In the genomic region with DNA sequence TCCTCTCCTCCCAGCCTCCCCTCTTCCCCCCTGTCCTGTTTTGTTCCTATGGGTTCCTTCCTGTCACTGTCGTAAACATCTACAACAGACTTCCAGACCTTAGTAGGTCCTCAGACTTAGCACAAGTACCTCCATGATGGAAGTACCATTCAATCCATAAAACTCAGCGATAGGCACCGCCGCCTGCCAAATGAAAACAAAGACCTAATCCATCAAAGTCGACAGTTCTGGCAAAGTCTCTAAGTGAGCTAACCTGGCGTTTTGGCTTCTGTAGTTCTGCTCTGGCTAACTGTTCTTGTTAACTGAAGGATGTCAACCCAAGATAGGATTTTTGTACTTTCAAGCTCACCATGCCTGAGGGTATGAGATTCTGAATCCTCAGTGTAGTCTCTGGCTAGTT, we compare ENCODE assay signal across 22 mouse cellular contexts.
A peak's percentile ranks its signal among the peaks of the same experiment; 100 is the strongest.
DNase-seq lines count a peak whose midpoint lies in the region; ATAC-seq and TF ChIP-seq lines count a peak whose summit lies in the region.
"Had no signal": no experiment of that assay in that cellular context is flagged by ENCODE, and none has a peak within 500 bp of the region (broad histone marks: within the 10 kb centered on the region; RNA-seq: fewer than 3 reads in every experiment).

No protein-coding gene starts in this region.

- 36% methylated on average over 6 of the region's 6 CpGs for WGBS in lung, embryonic 14.5 days

- peak; percentile 26 for DNase-seq in embryo, embryonic 10 days (ENCODE audit: low spot score)
- no peak for DNase-seq in embryo, embryonic 9.5 days (ENCODE audit: extremely low spot score)
- peak; percentile 48 for DNase-seq in lung, embryonic 14.5 days
- DNase-seq in lung, postnatal 4 days, result no peak
- DNase-seq in ovary, postnatal 14 days (ENCODE audit: low spot score), result peak; percentile 21
- DNase-seq in ovary, adult 18-20 months (ENCODE audit: low spot score), result no peak
- no peak for DNase-seq in heart, postnatal 36 days
- DNase-seq: cerebellum, adult 2 months; cerebellum, postnatal 25 days; gastrocnemius, postnatal 36 days; kidney, adult 18-20 months; kidney, postnatal 4 days; right cerebral cortex, postnatal 14 days; thymus, adult 2 months; thymus, postnatal 4 days had no signal

- H3K36me3 ChIP-seq in lung, embryonic 14.5 days (ENCODE audit: insufficient read depth), result no peaks in the 10 kb centered on the region
- H3K36me3 ChIP-seq: embryonic facial prominence, embryonic 10.5 days; heart, embryonic 10.5 days; limb, embryonic 13.5 days; liver, embryonic 12.5 days had no signal

- no peaks in the 10 kb centered on the region for H3K4me1 ChIP-seq in lung, embryonic 14.5 days (ENCODE audit: insufficient read depth)
- H3K4me1 ChIP-seq: embryonic facial prominence, embryonic 10.5 days; heart, embryonic 10.5 days; limb, embryonic 13.5 days; liver, embryonic 12.5 days had no signal

- no peak overlapping the region for H3K4me2 ChIP-seq in lung, embryonic 14.5 days
- H3K4me2 ChIP-seq: limb, embryonic 13.5 days; liver, embryonic 12.5 days had no signal

- no peak for TF ChIP-seq CTCF in lung, embryonic 14.5 days (IDR thresholded peaks at IDR 0.05; ENCODE audit: low read depth)

- intact Hi-C loops in heart, postnatal 36 days (cut with DNase I), result no loop called here

- H3K27me3 ChIP-seq in lung, embryonic 14.5 days (ENCODE audit: insufficient read depth, low read length), result no peaks in the 10 kb centered on the region
- H3K27me3 ChIP-seq: limb, embryonic 13.5 days; liver, embryonic 12.5 days had no signal

- ATAC-seq in lung, embryonic 14.5 days (ENCODE audit: insufficient read depth), result no peak
- ATAC-seq: CD4-positive, CD25-positive, alpha-beta regulatory T cell, adult 4 months; liver, embryonic 12.5 days; midbrain, embryonic 16.5 days had no signal

- H3K9ac ChIP-seq in lung, embryonic 14.5 days, result no peak overlapping the region
- H3K9ac ChIP-seq: limb, embryonic 13.5 days; liver, embryonic 12.5 days had no signal

- H3K27ac ChIP-seq in lung, embryonic 14.5 days (ENCODE audit: low read depth), result no peak overlapping the region
- H3K27ac ChIP-seq: embryonic facial prominence, embryonic 10.5 days; heart, embryonic 10.5 days; limb, embryonic 13.5 days; liver, embryonic 12.5 days; stomach, postnatal 0 days had no signal

- H3K9me3 ChIP-seq in lung, embryonic 14.5 days (ENCODE audit: low read depth, low read length), result no peaks in the 10 kb centered on the region
- H3K9me3 ChIP-seq: embryonic facial prominence, embryonic 10.5 days; heart, embryonic 10.5 days; limb, embryonic 13.5 days; liver, embryonic 12.5 days had no signal

- no peak overlapping the region for H3K4me3 ChIP-seq in lung, embryonic 14.5 days (ENCODE audit: low read depth, low read length)
- H3K4me3 ChIP-seq: embryonic facial prominence, embryonic 10.5 days; heart, embryonic 10.5 days; limb, embryonic 13.5 days; liver, embryonic 12.5 days had no signal

Comparison
In these comparisons a context has a peak if more than half of its experiments do, and no peak if none do; other contexts are left out.
1. DNase-seq: peak in embryo, embryonic 10 days (single experiment), lung, embryonic 14.5 days (single experiment) and ovary, postnatal 14 days (single experiment); none in embryo, embryonic 9.5 days (single experiment), lung, postnatal 4 days (0 of 2), ovary, adult 18-20 months (single experiment) and heart, postnatal 36 days (0 of 2).